Mouse (Mus musculus) kidney, postnatal 4 days (tissue): ENCODE data around the gene Erich3.

ENCODE experiments used
- DNase-seq, 2 experiments: peaks; one replicate each; pipeline ENCODE4 v3.0.0; 2021; ENCODE audit warnings: mixed read lengths in 2 of 2

Gene Erich3

DNA sequence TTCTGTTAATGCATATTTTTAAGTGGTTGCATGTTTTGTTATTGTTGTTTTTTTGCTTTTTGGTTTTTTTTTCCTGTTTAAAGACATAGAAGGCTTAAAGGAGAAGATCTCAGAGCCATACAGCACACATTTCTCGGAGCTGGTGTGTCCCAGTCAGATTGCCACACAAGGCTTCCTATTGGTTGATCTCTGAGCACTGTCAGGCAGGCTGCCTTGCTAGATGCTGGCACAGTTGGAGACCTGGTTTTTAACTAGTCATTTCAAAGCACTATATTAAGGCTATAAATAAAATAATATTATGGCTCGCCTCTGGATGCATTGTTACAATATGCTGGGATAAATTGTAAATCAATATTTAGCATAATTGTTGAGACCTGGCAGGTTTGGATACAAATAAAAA lies 18.9 kb downstream of the Erich3 start:
- DNase-seq, result no peak

DNA sequence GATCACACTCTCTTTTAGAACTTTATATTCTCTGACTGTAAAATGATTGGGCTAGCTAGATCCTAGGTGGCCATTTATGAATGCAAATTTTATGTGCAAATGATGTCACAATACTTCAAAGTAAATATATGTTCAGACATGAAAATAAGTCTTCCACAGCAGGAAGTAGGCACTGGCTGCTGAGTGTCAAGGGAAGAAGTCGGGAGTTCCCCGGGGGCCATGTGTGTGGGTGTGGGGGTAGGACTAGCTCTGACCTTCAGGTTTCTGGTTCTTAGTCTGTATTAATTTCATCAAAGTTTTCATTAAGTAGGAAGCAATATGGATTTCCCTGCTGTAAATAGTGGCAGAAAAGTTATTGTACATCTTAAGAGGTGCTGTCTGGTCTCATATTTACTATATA lies 20.0 kb downstream of the Erich3 start:
- DNase-seq, result no peak

DNA sequence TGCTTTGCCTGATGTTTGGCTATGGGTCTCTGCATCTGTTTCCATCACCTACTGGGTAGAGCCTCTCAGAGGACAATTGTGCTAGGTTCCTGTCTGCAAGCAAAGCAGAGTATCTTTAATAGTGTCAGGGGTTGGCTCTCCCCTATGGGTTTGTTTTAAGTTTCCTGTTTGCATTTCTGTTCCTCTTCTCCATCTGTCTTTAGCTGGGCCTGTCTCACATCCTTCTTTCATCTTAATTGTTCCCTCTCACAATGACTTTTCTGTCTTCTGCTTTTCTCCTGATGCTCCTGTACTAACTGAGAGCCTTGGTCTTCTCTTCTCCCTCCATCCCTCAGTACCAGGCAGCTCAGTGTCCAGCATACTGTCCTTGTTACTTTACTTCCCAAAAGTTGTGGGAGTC lies 26.6 kb downstream of the Erich3 start:
- no peak for DNase-seq

DNA sequence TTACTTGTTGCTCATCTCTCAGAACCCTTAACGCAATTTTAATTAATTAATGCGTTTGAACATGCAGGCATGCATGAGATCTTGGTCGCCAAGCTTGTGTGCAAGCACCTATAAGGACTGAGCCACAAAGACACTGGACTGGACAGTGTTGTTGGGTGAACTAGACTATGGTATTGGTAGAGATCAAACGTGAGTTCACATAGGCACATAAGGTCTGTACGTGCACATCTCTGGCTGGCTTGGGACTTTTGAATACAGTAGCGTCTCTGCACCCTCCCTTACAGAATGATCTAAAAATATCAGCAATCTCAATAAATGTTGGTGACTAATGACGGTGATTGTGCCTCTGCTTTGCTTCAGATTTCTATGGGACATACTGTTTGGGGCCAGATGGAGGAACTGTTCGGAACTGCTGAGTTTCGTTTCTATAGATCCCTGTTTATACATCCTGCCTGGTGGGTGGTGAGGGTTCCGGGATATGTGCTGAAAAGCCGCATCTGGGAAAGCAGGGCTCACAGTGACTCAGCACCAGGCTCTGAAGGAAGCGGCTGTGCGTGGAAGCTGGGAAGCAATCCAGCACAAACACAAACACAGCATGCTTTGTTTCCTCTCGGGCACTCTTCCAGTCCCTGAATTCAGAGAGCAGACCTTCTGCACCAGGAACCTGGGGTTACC lies 28.4 kb downstream of the Erich3 start:
- peak; percentile 75 to 82 for DNase-seq

DNA sequence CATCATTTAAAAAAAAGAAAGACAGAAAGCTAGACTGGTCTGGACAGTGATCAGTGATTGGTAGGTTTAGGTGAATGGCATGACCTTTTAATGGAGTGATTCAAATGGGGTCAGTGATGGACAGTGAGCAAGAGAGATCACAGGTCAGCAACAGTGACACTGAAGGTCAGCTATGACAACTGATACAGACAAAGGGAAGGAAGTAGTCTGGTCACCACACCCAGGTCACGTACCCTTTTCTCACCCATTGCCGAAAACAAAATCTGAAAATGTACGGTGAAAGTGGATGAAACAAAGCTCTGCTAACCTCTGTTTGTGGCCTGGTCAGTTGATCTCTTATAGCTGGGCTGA lies 28.9 kb downstream of the Erich3 start:
- no peak for DNase-seq

DNA sequence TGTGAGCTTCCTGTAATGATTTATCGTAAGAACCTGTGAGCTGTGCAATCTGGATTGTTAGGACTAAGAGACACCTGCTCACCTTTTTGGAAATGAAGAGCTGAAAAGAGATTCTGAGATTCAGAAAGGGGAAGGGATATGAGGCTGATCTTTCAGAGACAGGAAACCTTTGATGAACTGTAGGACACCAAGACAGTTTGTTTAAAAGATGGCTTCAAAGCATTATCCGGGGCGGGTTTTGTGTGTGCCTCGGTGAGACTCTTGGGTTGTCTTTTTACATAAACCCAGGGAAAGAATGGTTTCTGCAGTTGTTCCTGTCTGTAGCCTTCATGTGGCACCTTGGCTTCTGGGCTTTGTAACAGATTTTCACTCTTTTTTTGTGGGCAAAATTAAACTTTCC lies 30.2 kb downstream of the Erich3 start:
- no peak for DNase-seq

DNA sequence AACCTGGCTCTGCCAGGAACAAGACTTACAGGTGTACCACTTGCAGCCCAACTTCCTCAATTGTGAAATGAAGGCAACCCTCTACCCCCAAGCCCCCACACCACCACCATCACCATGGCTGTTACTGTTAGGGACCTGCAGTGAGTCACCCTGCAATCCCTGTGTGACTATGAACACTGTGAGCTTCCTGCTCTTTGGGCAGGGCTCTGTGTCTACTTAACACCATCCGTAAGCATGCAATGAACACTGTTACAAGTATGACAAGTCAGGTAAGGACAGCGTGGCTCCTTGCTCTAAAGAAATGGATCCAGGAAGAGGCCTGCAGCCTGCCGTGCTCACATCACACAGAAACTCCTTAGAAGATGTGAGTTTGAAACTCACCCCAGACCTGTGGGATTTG lies 33.0 kb downstream of the Erich3 start:
- DNase-seq, result no peak

DNA sequence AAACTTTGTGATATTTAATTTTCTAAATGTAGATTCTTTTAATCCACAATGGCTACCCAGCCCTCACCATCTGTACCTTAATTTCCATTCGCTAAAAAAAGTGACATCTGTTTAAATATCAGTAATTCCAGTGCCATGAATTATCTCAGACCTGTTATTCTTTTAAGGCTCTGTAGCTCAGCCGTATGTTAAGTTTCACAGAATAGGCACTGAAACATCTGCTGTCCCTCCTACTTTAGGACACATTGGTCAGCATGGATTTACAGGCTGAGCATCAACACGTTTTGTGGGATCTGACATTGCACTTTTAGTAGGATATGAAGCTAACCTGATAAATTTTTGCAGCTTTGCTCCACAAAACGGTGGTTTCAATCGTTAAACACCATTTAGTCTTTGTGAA lies 35.2 kb downstream of the Erich3 start:
- DNase-seq, result no peak

DNA sequence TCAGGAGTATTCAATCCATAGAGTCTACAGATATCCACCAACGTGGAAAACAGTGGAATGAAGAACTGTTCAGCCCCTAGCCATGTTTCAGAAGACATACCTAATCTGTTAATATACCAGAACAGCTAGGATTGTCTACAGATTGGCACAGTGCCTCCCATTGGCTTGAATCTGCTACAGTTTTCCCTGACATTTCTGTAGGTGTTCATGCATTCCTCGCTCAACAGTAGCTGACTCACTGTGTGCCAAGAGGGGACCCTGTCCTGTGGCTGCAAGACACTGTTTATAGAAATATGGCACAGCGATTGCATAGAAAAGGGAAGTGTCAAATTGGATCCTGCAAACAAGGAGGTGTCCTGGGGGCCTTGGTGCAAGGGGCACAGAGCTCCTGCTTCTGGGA lies 36.6 kb downstream of the Erich3 start:
- DNase-seq, result no peak

DNA sequence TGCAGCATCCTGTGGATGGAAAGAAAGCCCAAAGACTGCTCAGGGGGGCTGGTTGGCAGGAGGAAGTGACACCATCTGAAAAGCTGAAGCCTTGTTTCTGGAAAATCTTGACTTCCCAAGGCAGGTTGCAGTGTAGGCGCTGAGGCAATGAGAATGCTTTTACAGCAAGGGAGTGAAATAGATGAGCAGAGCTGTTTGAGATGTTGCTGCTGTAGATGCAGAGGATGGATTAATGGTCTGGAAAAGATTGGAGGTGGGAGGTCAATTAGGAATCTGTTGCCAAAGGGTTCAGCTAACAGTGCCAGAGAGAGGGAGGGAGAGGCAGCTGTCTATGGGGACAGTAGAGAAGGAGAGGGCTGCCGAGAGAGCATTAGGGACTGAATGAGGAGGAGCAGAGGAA lies 37.1 kb downstream of the Erich3 start:
- no peak for DNase-seq

DNA sequence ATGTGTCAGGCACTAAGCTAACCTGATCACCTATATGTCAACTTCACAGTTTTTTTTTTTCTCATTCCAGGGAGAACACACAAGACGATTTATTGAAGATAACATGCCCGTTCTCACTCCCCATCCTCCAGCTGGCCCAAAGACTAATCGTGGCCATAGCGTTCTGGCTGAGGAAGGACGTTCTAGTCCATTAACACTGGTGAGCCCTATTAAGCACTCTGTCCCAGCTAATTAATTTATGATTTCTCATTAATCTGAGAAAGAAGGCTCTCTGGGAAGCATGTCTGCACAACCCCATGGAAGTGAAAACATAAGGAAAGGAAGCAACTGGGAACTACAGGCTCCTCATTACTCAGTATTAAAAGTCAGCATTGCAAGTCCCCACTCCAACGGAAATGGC lies 41.1 kb downstream of the Erich3 start:
- no peak for DNase-seq

DNA sequence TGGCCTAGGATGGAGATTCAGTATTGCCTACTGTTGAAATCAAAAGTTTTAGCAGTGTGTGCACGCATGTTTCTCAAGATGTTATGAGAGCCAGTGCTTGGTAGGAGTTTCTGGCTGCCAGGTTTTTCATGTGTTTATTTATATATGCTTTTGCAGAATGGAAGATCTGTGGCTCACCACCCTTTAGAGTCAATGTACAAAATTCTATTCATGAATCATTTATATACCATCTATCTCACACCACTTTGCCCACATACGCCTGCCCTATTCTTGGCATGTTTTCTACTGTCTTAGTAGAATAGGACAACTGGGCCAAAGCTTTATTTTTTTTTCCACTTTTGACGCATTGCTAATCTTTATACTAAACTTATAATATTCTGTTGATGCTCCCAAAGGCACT lies 44.5 kb downstream of the Erich3 start:
- no peak for DNase-seq

DNA sequence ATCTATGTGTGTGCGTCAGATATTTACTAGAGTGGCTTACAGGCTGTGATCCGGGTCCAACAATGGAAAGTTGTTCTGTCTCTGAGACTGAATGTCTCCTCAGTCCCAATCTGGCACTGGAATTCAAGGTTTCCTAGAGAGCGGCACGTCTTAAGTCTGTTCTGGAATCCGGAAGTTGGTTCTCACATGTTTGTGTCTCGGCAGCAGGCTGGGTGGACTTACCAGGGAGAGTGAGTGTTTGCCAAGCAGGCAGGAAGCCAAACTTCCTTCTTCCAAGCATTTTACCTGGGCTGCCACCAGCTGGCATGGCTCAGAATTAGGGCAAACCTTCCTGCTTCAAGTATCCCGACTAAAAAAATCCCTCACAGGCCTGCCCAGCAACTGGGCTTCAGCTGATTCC lies 59.5 kb downstream of the Erich3 start:
- peak; percentile 5 to 10 for DNase-seq

DNA sequence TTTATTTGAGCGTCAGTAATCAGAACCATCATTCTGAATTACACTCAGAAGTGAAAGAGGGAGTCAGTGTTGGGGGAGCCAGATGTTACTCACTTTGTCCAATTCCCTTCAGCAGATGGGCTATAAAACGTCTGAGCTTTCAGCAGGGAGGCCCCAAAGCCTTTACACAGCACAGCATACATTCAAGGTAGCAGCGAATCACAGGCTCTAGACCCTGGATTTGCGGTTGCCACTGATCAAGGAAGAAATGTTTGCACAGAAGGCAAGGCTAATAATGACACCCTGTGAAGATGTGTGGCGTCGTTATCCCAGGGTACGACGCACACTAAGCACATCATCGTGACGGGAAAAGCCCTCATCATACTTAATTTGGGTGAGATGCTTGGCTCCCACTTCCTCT lies 67.8 kb downstream of the Erich3 start:
- DNase-seq, result no peak

DNA sequence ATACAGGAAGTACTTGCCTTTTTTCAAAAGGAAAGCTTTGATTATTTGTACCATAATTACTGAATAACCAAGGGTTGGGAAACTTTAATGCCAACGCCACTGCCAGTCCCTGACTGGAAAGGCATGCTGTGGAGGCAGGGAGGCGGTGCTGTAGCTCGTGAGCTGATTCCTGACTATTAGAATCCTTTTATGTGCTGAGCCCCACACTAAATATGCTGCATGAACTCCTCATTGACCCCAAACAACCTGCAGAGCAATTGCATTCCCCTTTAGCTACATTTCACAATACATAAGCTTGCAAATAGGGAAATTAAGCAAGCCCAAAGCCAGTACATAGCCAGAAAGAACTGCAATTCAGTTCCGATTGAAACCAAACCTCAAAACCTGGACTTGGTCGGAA lies 77.8 kb downstream of the Erich3 start:
- DNase-seq, result no peak

DNA sequence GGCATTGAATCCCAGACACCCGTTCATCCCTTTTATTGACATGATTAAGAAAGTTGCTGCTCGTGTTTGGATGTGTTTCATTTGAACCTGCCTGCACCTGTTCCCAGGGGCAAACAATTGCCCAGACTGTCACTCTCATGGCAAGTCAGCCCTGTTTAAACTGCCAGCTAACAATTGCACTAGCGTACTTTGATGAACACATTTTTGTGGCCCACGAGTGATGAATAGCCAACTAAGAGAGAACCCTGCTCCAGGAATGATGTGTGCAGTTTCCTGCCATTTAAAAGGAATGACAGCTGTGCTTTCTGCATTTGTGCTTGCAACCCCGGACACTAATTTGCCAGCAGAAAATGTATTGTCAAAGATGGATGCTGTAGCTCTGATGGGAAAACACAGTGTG lies 79.3 kb downstream of the Erich3 start:
- no peak for DNase-seq

DNA sequence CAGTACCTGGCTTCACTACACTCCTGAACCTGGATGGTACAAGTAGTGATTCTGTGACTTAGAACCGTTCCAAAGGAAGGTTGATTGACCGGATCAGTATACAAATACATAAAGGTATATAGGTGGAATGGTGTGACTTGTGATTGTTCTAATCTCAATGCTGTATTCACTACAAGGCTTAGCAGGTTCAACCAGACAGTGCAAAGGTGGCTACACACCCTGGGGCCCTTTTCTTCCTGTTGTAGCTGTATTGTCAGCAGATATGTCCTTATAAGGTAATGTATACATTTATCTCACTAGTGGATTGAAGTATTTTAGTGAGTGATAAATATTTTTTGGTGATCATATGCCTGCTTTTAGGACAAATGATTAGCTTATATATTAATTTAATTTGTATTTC lies 80.7 kb downstream of the Erich3 start:
- no peak for DNase-seq

DNA sequence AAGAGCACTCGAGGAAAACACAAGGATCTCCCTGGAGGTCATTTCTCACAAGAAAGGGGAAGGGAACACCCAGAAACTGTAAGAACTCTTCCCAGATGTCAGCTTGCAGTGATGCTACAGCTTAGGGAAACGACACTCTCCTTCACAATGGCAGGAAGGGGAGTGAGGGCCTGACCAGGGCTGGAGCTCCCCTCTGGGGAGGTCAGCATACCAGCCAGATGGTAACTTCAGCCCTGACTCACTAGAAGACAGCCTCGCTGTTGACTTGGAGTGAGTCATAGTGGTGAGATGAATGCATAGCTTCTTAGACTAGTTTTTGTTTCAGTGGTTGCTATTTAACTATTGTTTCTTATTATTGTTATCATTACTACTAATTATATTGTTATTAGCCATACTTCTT lies 90.8 kb downstream of the Erich3 start:
- peak in 1 of 2 experiments; percentile 4 for DNase-seq

DNA sequence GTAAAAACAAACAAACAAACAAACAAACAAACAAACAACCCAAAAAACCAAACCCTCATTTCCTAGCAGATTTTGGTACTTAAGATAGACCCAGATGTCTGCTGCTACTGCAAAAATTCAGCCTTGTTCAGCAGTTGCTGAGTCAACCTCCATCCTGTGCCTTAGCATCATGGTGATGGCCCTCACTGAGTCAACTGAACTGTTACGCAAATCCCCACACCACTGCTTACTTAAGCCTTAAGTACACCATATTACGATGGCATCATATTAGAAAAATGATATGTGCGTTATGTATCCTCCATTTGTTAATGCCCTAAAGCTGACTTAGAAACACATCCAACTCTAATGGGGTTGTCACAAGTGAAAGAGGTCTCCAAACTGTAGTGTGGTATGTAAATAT lies 91.6 kb downstream of the Erich3 start:
- DNase-seq, result no peak

DNA sequence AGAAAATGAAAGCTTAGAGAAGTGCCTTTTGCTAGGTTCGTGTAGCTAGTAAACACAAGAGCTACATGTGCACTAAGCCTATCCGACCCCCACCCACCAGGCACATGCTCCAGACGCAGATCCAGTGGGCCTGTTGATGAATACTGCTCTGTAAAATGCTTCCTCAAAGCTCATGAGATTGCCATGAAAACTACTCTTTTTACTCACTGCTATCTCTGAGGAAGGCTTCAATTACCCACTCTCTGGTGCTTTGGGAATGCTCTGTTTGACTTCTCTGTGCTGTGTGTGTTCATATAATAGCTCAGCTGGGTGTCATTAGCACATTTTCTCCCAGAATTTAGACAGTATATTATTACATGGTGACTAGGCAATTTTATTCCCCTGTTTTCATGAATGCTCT lies 94.4 kb downstream of the Erich3 start:
- no peak for DNase-seq

DNA sequence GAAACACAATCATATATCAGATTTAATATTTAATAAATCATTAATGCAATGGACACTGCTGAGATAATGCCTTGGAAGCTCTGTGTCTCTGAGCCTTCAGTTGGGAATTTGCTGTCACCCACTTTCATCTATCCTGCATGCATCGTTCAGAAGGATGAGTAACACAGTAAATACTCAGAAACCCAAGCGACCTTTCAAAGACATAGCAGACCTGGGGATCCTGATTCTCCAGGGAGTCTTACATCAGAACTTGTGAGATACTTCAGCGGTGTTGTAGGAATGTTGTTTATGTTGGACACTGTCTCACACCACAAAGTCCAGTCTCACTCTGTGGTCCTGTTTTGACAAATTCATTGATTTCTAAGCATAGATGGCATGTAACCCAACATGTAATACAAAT lies 97.4 kb downstream of the Erich3 start:
- DNase-seq, result no peak

DNA sequence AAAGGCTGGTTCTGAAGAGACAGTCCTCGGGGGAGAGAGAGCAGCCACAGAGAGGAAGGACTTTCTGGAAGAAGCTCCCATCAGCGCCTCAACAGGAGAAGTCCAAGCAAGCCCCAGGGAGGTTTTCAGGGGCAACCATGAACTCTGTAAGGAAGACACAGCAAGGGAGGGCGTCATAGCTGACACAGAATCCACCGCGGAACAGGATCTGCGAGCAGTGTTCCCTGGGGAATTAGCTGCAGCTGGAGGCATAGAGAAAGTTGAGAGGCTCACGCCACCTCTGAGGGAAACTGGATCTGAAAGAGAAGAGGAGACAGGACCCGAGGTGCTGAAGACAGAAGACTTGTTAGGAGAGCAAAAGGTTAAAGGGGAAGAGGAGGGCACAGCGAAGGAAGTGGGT lies 99.7 kb downstream of the Erich3 start:
- DNase-seq, result peak in 1 of 2 experiments; percentile 6

DNA sequence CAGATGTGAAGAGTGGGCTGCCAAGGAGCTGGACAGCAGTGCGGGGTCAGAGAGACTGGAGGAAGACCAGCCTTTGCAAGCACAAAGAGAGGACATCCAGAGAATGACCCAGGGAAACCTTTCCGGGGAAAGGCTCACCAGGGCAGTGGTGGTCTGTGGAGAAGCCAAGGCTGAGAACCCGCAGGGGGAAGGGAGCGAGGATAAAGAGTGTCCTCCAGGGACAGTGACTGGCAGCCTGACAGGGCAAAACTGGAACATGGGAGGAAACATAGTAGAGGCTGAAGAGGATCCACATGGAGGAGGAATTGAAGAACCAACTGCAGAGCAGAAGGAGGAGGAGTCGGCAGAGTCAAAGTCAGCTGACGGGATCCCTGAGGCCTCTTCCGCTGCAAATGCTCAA lies 100.5 kb downstream of the Erich3 start:
- DNase-seq, result no peak

DNA sequence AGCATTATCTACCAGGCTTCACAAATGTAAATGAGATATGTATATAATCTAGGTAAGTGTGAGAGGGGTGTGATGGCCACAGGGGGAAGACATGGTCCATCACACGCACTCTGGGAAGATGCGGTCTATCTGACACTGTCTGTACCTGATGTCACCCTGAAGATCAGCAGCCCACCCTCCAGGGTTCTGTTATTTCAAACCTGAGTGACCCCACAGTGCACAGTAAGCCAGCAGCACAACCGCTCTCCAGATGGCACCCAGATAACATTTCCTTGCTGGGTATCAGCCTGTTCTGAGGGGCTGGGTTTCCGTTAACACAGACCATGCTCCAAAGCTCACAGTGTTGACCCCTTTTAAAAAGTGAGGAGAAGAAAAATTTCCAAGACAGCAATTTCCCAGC lies 102.7 kb downstream of the Erich3 start:
- no peak for DNase-seq

DNA sequence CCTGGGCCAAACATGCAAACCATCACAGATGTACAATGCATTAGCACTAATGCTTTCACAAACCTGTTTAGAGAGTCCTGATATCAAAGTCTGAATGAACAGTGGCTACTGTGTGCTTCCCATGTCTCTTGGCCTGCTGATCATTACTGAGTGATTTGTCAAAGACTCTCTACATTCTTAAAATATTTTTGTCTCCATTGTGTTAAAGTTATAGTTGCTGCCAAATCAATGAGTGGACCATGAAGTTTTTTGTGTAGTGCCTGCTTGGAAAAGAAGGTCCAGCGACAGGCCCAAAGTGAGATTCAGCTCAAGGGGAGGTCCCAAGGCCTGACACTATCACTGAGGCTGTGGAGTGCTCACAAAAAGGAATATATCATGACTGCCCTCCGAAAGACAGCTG lies 108.0 kb downstream of the Erich3 start:
- no peak for DNase-seq
